Mouse (Mus musculus) heart, embryonic 13.5 days (tissue): ENCODE results near the gene Sash1. TPM values are rescaled to one million over a fixed set of nuclear protein-coding genes. Genes with fewer than 3 reads are reported as not detected.

Source experiments
- ATAC-seq: fragments of 200-750 bp; cut with Nextera tagmentation; 2 replicates; pipeline ENCODE4 v1.8.0; 2017; ENCODE audit warnings: moderate TSS enrichment; ENCODE audit not compliant: insufficient number of reproducible peaks, low FRiP score, low TSS enrichment; ENCODE audit errors: extremely low read depth
- H3K27ac ChIP-seq: fragments of 300-500 bp; sonication (generic); replicated peaks from 2 replicates; pipeline ENCODE4 v1.5.1; 2015; ENCODE audit warnings: moderate library complexity, mild to moderate bottlenecking, inconsistent platforms
- H3K27me3 ChIP-seq: fragments of 300-500 bp; sonication (generic); replicated peaks from 2 replicates; pipeline ENCODE4 v1.6.1; 2015; ENCODE audit warnings: mild to moderate bottlenecking, inconsistent platforms
- H3K36me3 ChIP-seq: fragments of 300-500 bp; sonication (generic); 2 replicates; pipeline ENCODE4 v1.6.1; 2015; ENCODE audit warnings: mild to moderate bottlenecking, inconsistent platforms
- H3K4me1 ChIP-seq: fragments of 300-500 bp; sonication (generic); 2 replicates; pipeline ENCODE4 v1.6.1; 2015; ENCODE audit warnings: inconsistent platforms
- H3K4me2 ChIP-seq: fragments of 300-500 bp; sonication (generic); 2 replicates; pipeline ENCODE4 v1.6.1; 2015; ENCODE audit warnings: inconsistent platforms, mild to moderate bottlenecking, moderate library complexity
- H3K4me3 ChIP-seq: fragments of 300-500 bp; sonication (generic); 2 replicates; pipeline ENCODE4 v1.5.1; 2015; ENCODE audit warnings: moderate library complexity, mild to moderate bottlenecking, inconsistent platforms
- H3K9ac ChIP-seq: fragments of 300-500 bp; sonication (generic); 2 replicates; pipeline ENCODE4 v1.6.1; 2015; ENCODE audit warnings: inconsistent platforms, mild to moderate bottlenecking, moderate library complexity
- H3K9me3 ChIP-seq: fragments of 300-500 bp; sonication (generic); 2 replicates; pipeline ENCODE4 v1.6.1; 2016; ENCODE audit warnings: inconsistent platforms
- WGBS: fragments of 180-500 bp; shearing (Covaris S2); methylation state at CpG from one replicate; pipeline ENCODE4 v1.1.7; 2015; ENCODE audit warnings: mixed read lengths; 5-methylcytosine and 5-hydroxymethylcytosine counted together
- polyA plus RNA-seq: library from polyadenylated mRNA; unstranded; fragments of >200 nt; fragmentation: Nextera tagmentation; extraction: Ambion mirVana; gene quantifications from 2 replicates; pipeline ENCODE4 v1.2.1, GENCODE M21; 2015

The Sash1 gene
- polyA plus RNA-seq, 1 experiment from 2014 or later = 3.3 TPM

DNA sequence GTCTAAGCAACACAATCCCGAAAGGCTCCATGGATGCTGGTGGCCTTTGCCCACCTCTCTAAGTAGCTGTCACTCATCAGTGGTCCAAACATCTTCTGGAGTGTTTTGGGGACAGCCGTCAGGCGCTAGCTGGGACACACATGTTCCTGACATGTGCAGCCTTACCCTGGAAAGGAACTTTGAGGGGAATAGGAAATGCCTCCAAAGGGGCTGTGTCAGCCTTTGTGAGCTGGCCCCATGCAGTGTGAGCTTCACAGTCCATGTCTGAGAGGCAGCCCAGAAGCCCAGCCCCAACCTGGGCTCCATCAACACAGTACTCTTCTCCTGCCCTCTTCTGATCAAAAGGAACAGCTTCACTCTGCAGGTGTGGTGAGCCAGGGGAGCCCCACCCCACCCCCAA is 132.5 kb downstream of the Sash1 start:
- no peaks in the 10 kb centered on the region for H3K27me3 ChIP-seq
- WGBS = 86% methylated on average over 3 of the region's 3 CpGs
- H3K9me3 ChIP-seq = no peaks in the 10 kb centered on the region
- H3K4me2 ChIP-seq = no peak overlapping the region
- H3K4me3 ChIP-seq = no peak overlapping the region
- H3K4me1 ChIP-seq = peaks cover 23% of the 10 kb centered on the region
- no peak for ATAC-seq
- no peak overlapping the region for H3K27ac ChIP-seq
- H3K36me3 ChIP-seq = peaks cover 41% of the 10 kb centered on the region
- H3K9ac ChIP-seq = no peak overlapping the region

DNA sequence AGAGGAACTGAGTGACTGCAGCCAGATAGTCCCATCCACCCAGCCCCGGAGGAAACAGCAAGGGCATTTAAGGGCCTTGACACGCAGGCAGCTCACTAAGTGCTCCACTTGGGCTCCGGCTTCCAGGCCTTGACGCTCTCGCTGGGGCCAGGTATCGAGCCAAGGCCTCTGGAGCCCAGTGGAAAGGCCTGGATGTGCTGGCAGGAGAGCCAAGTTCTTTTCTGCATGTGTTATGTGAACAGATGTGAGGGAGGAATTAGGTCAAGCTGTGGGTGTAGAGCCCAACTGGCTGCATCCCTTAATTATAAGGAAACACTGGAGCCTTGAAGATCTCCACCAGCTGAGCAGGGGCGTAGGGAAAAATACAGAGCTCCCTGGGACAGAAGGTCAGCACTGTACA is 133.4 kb downstream of the Sash1 start:
- 75% methylated on average over 7 of the region's 7 CpGs for WGBS
- no peaks in the 10 kb centered on the region for H3K9me3 ChIP-seq
- ATAC-seq = no peak
- H3K4me3 ChIP-seq = no peak overlapping the region
- H3K4me2 ChIP-seq = no peak overlapping the region
- peaks cover 41% of the 10 kb centered on the region for H3K36me3 ChIP-seq
- H3K27ac ChIP-seq = no peak overlapping the region
- H3K27me3 ChIP-seq = no peaks in the 10 kb centered on the region
- H3K9ac ChIP-seq = no peak overlapping the region
- H3K4me1 ChIP-seq = peaks cover 15% of the 10 kb centered on the region

DNA sequence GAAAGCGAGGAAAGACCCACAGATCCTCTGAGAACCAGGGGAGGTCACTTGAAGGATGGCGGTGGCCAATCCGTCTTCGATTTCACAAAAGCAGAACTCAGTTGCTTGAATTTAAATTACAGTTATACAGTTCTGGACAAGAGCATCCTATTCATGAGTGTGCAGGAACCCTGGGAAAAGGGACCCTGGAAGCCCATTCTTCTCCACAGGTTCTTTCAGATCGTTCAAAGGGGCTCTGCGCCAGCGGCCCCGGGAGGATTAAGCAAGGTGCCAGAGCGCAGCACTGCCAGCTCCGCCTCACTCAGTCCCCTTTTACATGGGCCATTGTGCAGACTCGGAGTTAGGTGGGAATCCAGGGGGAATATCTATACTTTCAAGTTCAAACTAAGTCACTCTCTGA is 136.3 kb downstream of the Sash1 start:
- no peak overlapping the region for H3K4me3 ChIP-seq
- H3K9ac ChIP-seq = no peak overlapping the region
- H3K4me1 ChIP-seq = 0 out of 2 replicates have a peak, but pooled peaks cover 4% of the 10 kb centered on the region
- no peak for ATAC-seq
- no peaks in the 10 kb centered on the region for H3K27me3 ChIP-seq
- H3K4me2 ChIP-seq = no peak overlapping the region
- no peak overlapping the region for H3K27ac ChIP-seq
- 80% methylated on average over 11 of the region's 11 CpGs for WGBS
- peaks cover 42% of the 10 kb centered on the region for H3K36me3 ChIP-seq
- no peaks in the 10 kb centered on the region for H3K9me3 ChIP-seq

DNA sequence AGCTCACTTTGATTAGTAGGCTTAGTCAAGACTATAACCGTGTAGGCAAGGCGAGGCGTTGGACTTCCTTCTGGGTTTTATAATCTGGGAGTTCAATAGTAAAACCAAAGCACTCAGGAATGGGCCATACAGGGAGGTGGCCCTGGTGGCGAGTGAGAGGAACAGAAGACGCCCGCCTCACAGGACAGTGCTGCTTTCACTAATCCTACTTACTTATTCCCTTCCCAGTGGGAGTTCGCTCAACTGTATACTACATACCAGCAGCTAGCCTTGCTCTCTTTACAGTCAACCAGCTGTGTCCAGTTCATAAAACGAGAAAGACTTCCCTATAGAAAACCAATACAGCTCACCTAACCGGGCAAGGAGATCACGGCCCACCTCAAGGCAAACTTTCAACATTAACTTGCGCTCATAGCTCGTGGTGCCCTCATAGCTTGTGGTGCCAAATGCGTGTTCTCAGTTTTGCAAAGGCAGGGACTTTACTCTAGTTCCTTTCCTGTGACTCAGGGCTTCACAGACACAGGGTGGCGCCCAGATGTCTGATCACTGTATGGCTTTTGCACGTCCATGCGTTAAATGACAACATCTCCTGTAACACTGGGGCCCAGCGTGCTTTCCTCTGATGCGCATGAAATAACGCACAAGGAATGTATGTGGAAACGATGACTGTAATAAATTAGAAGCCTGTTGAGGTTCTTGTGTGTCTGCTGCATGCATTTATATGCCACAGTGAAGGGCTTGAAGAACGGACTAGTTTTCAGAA is 138.2 kb downstream of the Sash1 start:
- H3K36me3 ChIP-seq = peaks cover 45% of the 10 kb centered on the region
- no peak for ATAC-seq
- WGBS = 80% methylated on average over 21 of the region's 21 CpGs

DNA sequence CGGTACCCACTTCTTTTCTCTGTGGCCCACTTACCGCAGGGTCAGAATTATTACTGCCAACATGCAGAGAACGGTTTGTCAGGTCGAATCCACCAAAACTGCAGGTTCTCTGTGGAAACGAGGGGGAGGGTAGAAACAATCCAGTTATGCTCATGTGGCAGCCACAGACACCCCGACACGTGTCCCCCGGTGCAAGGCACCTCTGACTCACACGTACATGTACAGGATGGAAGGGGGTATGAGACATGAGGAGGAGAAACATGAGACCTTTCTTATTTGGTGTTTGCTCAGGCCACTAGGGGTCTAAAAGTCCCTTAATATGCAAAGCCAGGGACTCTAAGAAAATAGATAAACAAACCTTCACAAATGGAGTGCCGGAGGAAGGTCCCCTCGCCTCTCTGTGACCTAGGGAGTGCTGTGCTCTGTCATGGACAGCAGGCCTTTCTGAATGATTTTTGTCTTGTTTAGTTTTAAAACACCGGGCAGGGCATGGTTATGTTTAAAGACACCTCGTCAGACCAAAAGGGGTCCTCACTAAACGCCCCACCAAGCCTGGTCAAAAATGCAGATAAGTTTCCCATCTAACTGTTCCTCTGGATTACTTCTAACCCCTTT is 139.7 kb downstream of the Sash1 start:
- Histone ChIP-seq H3K36me3 (peaks cover 55% of the 10 kb centered on the region), H3K27me3 (no peaks in the 10 kb centered on the region), H3K4me1 (peaks cover 1% of the 10 kb centered on the region), H3K9me3 (no peaks in the 10 kb centered on the region), H3K27ac (no peak overlapping the region), H3K4me3 (no peak overlapping the region), H3K4me2 (no peak overlapping the region), H3K9ac (no peak overlapping the region)
- 64% methylated on average over 14 of the region's 14 CpGs for WGBS
- ATAC-seq = no peak

More for the DNA sequence above, 138.2 kb downstream of the Sash1 start:
- Histone ChIP-seq H3K4me3 (no peak overlapping the region), H3K4me2 (no peak overlapping the region), H3K27ac (no peak overlapping the region), H3K9ac (no peak overlapping the region), H3K27me3 (no peaks in the 10 kb centered on the region), H3K9me3 (no peaks in the 10 kb centered on the region), H3K4me1 (no peaks in the 10 kb centered on the region; the same call in 1 of the 2 replicates)

DNA sequence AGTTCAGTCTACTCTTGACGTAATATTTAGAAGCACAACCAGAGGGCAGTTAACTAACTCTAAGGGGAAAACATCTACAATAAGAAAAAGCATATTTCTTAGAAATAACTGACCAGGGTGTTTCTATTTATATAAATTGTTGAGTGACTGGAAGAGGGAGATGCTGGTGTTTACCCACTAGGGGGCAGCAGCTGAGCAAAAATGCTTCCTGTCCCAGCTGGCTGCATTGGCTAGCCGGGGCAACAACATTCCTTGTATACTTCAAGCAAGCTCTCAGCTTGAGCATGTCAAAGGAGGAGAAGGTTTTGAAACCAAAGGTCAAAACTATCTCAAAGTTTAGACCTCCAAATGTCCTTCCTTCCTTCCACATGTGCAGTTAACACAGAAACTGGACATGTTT is 143.0 kb downstream of the Sash1 start:
- no peaks in the 10 kb centered on the region for H3K27me3 ChIP-seq
- ATAC-seq = no peak
- H3K9me3 ChIP-seq = no peaks in the 10 kb centered on the region
- H3K4me1 ChIP-seq = peaks cover 15% of the 10 kb centered on the region
- H3K27ac ChIP-seq = no peak overlapping the region
- no peak overlapping the region for H3K4me2 ChIP-seq
- 39% methylated on average over 2 of the region's 2 CpGs for WGBS
- H3K9ac ChIP-seq = no peak overlapping the region
- peaks cover 71% of the 10 kb centered on the region for H3K36me3 ChIP-seq
- no peak overlapping the region for H3K4me3 ChIP-seq

DNA sequence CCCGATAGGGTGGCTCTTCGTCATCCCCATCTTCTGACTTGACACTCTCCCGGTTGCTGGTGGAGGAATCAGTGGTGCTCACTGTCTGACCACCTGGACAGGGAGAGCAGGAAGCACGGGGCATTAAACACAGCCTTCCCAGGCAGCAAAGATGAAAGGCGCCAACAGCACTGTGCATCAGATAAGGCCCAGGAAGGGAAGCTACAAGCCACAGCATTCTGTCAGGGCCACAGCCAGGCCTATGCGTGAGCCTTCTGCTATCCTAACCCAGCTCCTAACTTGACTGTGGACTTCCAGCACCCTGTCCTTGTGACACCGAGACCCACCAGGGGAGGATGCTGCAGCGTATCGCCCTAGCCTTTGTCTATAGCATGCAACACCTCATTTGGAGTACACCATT is 144.4 kb downstream of the Sash1 start:
- H3K4me1 ChIP-seq = peaks cover 15% of the 10 kb centered on the region
- peak overlapping the region; percentile 15; the same call in 1 of the 2 replicates for H3K27ac ChIP-seq
- no peaks in the 10 kb centered on the region for H3K9me3 ChIP-seq
- no peak overlapping the region for H3K9ac ChIP-seq
- no peak overlapping the region for H3K4me3 ChIP-seq
- peaks cover 84% of the 10 kb centered on the region for H3K36me3 ChIP-seq
- no peak overlapping the region for H3K4me2 ChIP-seq
- no peaks in the 10 kb centered on the region for H3K27me3 ChIP-seq
- WGBS = 68% methylated on average over 9 of the region's 9 CpGs
- ATAC-seq = no peak

DNA sequence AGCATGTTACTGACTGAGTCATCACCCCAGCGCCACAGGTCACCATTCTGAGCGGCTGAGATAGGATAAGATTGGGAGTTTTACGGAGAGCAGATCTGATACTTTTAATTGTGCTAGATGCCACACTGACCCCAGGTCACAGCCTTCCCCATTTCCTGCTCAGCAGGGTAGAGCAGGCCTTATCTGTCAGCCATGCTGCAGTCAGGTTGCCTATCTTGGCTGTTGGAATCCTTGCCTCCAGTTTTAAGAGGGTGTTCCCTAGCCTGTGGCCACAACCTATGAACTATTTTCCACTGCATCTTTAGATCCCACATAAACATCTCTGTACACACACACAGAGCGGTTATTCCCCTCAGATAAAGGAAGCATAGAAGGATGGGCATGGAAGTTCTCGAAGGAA is 145.1 kb downstream of the Sash1 start:
- H3K4me3 ChIP-seq = no peak overlapping the region
- 58% methylated on average over 5 of the region's 5 CpGs for WGBS
- no peak for ATAC-seq
- H3K9ac ChIP-seq = no peak overlapping the region
- no peak overlapping the region for H3K27ac ChIP-seq
- H3K27me3 ChIP-seq = no peaks in the 10 kb centered on the region
- H3K36me3 ChIP-seq = peaks cover 86% of the 10 kb centered on the region
- peaks cover 15% of the 10 kb centered on the region for H3K4me1 ChIP-seq
- H3K4me2 ChIP-seq = no peak overlapping the region
- no peaks in the 10 kb centered on the region for H3K9me3 ChIP-seq

DNA sequence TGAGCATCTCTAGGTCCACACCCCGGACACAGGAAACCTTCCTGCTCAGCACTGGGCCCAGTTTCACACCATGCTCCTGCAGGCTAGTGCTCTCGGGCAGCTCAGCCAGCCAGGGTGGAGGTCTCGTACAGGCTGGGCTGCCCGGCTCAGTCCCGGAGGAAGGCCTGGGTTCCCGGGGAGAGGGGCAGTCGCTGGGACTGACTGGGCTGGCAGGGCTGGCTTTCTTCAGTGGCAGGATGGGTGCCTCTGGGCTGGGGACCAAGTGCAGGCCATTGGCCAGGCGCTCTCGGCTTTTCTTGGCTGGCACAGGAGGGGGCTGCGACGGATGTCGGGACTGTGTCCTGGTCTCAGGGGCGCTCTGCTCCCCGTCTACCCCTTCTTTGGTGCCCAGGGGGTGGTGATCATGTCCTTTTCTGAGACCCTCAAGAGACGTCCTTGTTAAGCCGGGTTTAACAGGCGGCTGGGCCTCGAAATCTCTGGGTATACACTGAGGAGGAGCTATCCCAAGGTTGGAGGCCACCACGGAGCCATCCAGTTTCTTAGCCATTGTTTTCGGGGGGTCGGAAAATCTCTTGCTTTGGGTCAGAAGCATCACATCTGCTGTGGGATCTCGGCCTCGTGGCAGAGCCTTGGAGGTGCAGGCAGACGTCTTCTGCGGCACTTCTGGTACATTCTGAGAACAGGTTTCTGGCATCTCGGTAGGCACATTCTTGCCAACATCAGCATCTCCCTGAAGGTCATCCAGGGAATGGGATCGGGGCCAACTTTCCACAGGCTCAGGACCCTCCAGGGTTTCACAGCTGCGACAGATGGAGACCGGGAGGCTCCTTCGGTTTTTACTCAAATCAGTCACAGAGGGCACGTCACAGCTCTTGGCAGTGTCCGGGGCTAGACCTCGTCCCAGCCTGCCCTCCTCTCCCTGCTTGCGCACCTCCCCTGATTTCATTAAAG is 156.2 kb downstream of the Sash1 start:
- no peaks in the 10 kb centered on the region for H3K4me1 ChIP-seq
- H3K4me2 ChIP-seq = no peak overlapping the region
- peaks cover 96% of the 10 kb centered on the region for H3K36me3 ChIP-seq
- no peak overlapping the region for H3K27ac ChIP-seq
- no peak for ATAC-seq
- H3K9ac ChIP-seq = no peak overlapping the region
- H3K9me3 ChIP-seq = no peaks in the 10 kb centered on the region
- 86% methylated on average over 34 of the region's 34 CpGs for WGBS
- no peaks in the 10 kb centered on the region for H3K27me3 ChIP-seq
- H3K4me3 ChIP-seq = no peak overlapping the region

DNA sequence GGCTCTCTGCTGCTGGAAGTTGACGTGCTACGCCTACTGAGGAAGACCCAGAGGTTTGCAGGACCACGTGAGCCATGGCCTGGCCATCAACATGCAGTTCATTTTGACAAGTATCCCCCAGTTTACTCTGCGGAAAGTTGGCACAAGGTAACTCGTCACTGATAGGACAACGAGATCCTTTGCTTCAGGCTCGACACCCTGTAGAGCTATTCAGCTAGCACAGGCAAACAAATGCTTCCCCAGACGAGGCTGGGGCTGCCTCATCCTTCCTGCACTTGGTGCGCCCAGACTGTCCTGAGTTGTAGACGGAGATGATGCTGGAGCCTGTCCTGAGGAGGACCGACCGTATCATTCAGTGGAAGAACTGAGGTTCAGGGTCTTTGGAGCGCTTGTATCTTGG is 166.5 kb downstream of the Sash1 start:
- Histone ChIP-seq H3K27ac (no peak overlapping the region), H3K4me1 (no peaks in the 10 kb centered on the region), H3K36me3 (peaks cover 21% of the 10 kb centered on the region), H3K27me3 (no peaks in the 10 kb centered on the region), H3K9ac (no peak overlapping the region), H3K4me2 (no peak overlapping the region), H3K9me3 (no peaks in the 10 kb centered on the region), H3K4me3 (no peak overlapping the region)
- WGBS = 71% methylated on average over 13 of the region's 13 CpGs
- ATAC-seq = no peak

DNA sequence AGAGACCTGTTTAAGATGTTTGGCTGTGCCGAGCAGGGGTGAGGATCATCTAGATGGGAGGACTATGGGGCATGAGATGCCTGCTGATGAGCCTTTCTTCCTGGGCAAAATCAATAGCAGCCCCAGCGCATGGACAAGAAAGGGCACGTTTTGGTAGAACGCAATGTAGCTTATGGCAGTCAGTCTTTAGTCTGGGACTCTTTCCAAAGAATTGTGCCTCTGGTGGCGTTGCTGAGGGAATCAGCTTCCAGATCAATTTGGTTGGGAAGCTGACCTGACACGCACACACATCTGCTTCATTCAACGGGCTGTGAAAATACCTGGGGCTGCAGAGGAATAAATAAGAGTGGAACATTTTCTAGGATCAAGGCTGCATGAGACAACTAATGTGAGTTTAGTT is 167.0 kb downstream of the Sash1 start:
- 76% methylated on average over 7 of the region's 7 CpGs for WGBS

More for the DNA sequence above, 167.0 kb downstream of the Sash1 start:
- no peak overlapping the region for H3K9ac ChIP-seq
- no peak overlapping the region for H3K4me2 ChIP-seq
- no peaks in the 10 kb centered on the region for H3K4me1 ChIP-seq
- no peak for ATAC-seq
- H3K27ac ChIP-seq = no peak overlapping the region
- H3K36me3 ChIP-seq = peaks cover 18% of the 10 kb centered on the region
- H3K27me3 ChIP-seq = no peaks in the 10 kb centered on the region
- no peak overlapping the region for H3K4me3 ChIP-seq
- no peaks in the 10 kb centered on the region for H3K9me3 ChIP-seq
